Mouse (Mus musculus) spleen, adult 12 weeks (tissue): ENCODE data around the gene Sbf2.

ENCODE experiments used
- DNase-seq: peaks from one replicate; pipeline ENCODE4 v3.0.0; 2022; ENCODE audit warnings: low spot score

Gene Sbf2

DNA sequence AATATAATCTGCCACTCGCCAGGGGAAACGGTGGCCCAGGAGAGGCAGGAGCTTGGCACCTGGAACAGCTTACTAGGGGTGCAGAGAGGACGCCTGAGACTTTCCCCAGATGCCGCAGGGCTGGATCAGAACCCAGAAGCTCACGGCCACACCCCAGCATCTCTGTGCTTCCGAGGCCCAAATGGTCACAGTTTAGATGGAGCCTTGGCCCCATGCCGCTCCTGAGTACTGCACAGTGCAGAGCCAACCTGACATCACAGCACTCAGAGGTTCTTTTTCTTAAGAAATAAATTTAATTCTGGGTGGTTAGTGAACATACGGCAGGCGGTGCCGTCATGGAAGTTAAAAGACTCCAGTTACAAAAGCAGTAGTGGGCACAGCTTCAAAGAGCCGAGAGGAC is 307.0 kb downstream of the Sbf2 start:
- no peak for DNase-seq

DNA sequence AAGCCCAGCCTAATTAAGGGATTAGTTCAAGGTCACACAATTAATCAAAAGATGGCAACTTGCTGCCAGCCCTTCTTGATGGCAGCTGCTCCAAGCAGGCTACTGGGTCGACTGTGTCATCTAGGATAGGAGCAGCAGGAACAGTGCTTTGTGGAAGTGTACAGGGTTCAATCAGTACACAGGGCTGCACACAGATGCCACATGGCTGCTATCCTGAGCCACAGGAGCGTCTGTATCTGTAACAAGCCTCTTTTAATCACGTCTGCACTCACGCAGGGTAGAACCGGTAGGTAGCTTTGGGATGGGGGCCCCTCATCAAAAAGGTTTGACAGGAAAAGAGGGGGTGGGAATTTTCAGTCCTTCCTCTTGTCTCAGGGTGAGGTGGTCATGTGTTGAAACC is 308.4 kb downstream of the Sbf2 start:
- DNase-seq, result no peak

DNA sequence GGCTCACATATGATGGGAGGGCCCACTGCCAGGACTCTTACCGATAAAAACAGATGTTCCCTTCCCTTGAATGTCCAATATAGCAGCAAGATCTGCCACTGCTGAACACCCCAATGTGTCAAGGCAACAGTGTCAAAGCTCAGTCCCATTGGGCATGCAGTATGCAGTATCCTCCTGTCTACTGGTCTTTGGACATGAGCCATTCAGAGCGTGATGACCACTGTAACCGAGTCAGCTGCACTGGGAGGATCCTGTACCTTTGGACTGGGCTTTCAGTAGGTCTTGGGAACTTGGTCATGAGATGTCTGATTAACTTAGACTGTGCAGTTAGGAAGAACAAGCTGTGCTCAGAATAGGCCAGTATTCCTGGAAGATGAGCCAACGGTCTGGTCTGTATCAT is 309.2 kb downstream of the Sbf2 start:
- no peak for DNase-seq

DNA sequence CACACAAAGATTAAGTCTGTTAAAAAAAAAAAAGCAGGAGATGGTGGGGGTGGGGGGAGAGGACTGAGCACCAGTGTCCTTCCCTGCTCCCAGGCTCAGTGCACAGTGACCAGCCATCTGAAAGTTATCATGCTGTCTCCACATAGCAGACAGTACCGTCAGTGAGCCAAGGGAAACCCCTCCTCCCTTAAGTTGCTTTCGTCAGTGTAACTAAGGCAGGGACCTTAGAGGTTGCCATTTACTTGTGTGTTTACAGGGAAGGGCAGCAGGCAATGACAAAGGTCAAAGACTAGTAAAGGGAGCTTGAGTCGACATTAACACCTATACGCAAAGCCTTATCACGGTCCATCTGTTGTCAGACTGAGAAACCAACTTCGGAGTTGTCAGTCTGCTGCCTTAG is 311.8 kb downstream of the Sbf2 start:
- no peak for DNase-seq

DNA sequence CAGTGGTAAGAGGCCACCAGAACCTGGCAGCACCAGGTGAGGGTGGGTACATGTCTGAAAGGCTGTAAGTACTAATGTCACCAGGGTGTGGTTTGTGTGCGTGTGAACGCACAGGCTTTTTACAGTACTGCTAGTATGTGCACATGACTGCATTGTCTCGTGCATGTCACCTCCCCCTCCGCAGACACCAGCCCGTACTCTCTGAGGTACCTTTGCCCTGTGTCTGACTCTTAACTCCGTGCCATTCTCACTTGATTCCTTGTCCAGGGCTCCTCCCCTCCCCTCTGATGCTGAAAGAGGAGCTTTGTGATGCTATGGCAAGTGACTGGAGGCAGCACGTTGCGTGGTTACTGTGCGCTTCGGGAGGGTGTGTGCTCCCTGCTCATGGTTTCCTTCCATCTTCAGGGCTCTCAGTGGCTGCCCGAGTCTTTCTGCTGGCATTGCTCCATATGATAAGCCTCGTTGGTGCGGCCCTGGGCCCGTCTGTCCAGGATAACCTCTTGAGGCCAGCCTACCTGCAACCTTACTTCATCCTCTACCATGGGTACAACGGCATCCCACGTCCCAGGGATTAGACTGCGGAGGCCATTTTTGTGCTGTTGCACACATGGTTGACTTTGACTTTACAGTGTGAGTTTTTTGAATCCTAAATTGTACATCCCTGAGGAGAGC is 315.8 kb downstream of the Sbf2 start:
- DNase-seq, result no peak

DNA sequence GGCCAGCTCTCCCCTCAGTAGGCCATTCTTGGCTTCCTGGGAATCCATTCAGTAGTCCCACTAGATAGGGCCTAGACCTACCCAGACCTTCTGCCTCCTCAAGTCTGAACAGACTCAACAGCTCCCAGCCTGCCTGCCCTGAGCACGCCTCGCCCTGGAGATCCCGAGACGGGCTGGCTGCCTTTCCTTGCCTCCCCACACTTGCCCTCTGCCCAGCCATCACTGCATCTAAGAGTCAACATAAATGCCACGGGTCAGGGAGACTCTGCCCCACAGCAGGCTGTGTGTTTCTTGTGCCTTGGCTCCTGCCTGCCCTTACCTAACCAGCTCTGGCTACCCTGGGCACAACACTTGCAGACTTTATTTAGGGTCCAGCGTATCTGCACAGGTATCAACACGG is 316.6 kb downstream of the Sbf2 start:
- DNase-seq, result no peak

DNA sequence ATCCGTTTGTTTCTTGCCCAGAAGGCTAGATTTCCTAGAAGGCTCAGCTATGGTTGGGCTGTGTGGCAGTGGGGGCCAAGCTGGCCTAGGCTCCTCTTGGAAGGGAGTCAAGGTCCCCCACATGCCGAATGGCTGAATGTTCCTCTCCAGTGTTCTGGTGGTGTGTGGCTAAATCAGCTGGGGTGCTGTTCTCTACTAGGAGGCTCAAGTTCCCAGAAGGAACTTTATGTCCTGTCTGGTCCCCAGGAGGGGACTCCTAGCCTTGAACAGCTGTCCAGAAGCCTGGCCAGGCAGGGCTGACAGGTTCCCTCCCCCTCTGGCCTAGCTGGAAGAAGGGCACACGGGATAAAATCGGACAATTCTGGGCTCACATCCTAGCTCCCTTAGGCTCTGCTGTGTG is 317.1 kb downstream of the Sbf2 start:
- DNase-seq, result no peak

DNA sequence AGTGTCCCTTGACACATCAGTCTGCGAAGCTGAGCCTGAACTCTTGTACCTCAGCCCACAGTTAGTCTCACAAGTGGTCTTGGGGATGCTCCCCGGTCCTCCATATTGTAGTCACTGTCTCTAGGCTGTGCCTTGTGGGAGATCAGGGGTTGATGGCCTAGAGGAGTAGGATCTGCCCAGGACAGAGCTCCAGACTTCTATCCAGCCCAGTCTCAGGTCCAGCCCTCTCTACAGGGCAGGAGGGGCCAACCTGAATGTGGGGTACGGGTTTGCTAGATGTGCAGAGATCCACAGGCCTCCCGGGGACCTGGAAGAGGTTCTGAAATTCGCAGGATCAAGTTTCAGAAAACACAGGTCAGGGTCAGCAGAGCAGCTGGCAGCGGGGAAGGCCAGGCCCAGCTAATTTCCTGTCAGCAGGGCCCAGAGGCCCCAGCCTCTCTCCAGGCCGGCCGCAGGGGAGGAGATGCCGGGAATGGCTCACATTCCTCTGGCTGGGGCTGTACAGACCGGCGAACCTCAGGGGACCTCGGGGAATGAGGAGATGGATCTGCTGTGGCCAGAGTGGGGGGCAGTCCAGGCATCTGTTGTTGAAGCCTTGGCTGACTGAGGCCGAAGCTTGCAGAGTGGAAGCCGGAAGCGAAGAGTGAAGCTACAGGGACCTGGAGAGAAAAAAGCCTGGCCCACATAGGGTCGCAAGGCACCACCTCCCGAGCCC is 317.7 kb downstream of the Sbf2 start:
- DNase-seq, result no peak

DNA sequence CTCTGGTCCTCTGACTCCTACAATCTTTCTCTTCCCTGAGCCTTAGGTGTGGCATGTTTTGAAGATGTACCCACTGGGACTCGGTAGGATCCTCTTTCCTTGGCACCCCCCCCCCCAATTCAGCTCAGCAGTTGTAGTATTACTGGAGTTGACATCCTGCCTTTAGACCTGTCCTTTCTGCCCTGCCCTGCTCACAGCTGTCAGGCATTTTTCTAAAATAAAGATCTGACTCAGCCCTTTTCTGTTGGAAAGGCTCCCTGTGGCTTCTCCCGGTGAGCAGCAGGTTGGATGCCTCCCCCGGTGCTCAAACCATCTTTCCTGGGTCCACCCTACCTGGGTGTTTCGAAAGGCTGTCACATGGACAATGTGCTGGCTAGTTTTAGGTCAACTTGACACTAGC is 325.1 kb downstream of the Sbf2 start:
- DNase-seq, result no peak

DNA sequence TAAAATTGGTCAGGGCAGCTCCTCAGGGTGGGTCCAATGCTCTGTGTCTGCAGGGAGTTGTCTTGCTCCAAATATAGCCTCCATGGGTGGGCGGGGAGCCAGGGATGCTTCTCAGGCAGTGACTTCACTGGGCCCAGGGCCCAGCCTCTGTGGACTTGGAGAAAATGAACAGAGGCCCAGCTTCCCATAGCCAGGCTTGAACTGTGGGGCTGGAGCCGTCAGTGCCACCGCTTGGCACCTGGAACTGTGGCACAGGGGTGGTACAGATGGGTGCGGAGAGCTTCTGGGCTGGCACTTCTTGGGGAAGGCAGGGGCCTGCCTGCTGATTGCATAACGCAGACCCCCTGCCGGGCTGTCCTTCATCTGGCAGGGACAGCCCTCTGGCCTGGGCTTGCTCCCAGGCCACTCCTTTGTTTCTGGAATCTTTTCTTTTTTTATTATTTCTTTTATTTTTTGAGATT is 326.0 kb downstream of the Sbf2 start:
- DNase-seq, result no peak

DNA sequence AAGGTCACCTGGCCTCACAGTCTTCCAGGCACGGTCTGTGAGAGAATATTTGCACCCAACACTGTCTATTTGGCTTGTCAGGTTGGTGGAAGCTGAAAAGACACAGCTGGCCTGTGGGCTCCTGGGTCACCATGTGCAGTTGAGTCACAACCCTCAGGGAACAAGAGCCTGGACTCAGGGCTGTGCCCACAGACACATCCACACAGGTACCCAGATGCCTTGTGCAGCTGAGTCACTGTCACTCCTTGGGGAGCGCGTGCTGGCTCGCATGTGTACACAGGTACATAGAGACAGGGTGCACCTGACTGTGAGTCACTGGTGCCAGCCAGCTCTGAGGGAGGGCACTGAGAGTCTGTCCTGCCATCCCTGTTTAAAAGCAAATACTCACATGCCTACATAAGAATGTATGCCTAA is 326.5 kb downstream of the Sbf2 start:
- no peak for DNase-seq

DNA sequence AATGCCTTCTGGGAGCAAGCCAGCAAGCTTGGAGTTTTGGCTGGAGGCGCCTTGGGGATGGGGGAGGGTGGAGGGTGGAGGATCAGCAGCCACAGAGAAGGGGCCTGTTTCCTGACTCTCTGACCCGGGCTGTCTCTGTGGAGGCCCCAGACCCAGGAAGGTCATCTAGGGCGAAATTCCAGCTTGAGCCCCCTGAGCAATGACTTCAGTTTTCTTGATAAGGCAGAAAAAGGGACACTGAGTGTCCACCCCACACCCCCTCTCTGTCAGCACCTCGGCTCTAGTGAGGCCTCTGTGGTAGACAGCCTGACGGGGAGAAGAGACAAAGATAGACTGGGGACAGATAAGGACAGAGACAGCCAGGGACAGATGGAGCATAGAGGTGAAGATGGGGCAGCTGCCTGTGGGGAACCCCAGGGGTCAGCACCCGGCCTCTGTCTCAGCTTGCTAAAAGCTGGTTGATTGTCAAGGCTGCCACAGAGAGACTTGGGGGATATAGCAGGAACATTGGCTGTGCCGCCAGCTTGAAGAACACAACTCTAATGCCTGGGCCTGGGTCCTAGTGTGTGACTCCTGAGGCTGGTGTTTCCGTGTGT is 327.1 kb downstream of the Sbf2 start:
- DNase-seq, result no peak

DNA sequence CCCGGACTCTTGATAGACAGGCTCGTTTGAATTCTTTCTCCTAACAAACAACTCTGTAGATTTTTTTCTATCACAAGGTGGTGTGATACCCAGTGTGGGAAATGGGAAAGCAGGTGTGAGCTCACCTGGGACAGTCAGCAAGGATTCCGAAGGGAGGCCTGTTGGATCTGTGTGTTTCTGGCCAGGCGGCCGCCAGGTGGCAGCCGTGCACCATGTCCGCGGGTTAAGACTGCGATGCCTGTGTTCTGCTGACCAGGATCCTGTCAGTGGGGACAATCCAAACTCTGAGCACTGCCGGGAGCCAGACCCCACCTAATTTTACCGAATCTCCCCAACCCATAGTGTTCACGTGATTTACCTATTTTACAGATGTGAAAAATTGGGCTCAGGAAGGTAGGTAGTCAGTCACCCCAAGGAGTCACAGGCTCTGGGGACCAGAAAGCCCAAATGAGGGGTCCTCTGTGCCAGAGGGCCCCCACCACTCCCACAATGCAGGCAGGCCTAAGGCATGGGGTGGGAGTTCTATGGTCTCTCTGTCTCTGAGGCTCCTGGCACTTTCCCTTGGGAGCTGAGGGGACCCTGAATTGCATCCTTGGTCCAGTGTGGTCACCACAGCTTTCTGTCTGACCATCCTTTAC is 327.8 kb downstream of the Sbf2 start:
- peak; percentile 56 for DNase-seq

DNA sequence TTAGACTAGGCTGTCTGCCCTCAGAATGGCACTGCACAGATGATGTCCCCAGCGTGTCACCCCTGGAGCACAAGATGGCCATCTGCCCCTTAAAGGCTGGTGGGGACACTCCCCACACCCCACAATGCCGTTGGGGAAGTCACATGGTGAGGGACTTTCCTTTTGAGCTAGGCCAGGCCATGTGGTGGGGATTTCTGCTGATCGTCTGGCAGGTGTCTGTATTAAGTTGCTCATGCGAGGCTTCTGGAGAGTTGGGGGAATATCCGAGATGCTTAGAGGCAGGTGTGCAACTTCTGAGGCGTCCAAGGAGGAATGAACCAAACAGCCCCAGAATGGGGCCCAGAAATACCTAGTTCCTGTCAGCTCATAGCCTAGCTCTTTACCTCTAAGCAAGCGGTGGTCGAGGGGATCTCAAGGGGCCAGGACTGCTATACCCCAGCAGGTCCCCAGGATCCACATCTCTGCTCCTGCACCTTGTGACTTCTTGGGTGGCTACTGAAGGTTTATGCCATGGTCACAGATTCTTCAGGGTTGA is 328.5 kb downstream of the Sbf2 start:
- DNase-seq, result peak; percentile 46

DNA sequence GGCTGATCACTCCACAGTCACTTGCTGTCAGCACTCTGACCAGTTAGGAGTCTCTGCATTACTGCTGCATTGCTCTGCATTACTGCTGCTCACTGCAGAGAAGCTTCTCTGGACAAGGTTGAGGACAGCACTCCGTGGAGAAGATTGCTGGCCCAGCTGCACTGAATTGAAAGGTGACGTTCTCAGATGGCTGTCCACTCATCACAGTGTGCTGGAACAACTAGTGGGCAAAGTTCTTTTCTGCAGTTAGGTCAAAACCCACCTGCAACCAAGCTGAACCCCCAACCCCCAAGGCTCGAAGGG is 328.9 kb downstream of the Sbf2 start:
- DNase-seq, result no peak

DNA sequence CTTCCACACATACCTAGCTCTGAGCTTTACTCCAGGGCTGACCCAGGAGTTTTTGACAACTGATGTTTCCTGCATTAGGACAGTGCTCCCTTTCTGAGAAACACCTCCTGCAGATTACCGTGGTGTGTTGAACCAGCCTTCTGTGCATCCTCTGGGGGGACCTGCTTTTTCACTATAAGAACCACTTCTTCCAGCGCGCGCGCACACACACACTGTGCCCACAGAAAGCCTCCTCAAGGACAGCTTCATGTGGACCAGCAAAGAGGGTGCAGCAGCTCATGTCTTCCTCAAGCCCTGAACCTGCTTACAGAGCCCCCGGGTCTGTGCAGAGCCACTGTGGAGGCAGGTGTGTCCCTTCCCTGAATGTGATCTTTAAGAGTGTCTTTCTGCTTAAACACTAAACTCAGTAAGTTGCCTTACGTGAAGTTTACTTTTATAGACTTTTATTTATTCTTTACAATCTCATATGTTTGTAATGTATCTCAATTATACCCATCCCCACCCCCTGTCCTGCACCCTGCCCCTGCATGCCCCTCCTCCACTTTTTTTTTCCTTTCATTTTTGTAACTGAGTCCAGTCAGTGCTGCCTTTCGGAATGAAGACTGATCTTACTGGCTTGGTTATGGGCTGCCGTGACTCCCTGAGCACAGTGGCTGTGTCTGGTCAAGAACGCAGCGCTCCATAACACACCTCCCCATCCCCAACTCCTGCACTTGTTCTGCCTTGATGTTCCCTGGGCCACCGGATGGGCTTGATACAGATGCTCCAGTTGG is 329.5 kb downstream of the Sbf2 start:
- DNase-seq, result no peak

DNA sequence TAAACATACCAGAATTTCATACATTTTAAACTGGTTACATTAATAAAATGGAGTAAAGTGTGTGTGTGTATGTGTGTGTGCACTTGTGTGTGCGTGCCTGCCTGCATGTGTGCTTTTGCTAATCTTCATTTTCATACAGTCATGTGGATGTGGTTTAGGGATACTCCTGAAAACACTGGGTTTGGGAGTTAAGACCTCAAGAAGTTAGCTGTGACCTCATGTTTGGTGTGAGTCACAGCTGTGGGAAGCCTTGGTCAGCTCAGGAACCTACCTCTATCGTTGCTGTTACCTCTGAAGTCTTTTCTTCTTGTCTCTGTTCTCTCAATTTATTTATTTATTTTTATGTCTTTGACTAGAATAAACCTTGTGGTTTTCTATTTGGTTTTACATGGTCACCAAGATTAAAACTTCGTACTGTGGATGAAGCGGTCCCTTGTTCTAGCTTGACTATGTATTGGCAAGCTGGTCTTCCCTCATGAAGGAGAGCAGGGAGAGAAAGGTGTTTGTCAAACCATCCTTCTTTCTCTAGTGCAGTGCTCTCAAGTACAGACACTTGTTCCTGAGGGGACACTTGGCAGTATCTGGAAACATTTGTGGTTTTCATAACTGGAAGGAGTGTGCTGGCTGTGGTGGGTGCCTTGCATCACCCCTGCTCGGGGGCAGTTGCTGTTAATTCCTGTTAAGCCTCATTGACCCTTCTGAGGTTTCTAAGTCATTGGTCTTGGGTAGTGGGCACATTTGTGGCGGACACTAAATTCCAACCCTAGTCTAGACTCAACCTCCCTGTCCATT is 331.0 kb downstream of the Sbf2 start:
- DNase-seq, result no peak

DNA sequence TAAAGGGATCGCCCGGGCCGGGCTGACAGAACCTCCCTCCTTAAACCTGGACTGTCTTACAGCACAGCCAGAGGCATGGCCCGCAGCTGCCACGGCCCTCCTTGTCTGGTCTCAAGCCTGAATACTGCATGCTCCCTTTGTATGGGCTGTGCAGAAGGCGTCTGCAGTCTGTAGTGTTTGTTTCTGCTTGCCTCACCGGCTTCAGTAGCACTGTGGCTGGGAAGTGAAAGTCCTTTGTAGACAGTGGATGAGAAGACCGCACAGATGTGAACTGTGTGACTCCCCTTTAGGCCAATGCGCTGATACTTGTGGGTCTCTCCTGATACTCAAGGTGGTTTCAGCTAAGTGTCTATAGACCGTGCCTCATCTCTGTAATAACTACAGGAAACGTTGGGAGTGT is 331.9 kb downstream of the Sbf2 start:
- DNase-seq, result no peak

DNA sequence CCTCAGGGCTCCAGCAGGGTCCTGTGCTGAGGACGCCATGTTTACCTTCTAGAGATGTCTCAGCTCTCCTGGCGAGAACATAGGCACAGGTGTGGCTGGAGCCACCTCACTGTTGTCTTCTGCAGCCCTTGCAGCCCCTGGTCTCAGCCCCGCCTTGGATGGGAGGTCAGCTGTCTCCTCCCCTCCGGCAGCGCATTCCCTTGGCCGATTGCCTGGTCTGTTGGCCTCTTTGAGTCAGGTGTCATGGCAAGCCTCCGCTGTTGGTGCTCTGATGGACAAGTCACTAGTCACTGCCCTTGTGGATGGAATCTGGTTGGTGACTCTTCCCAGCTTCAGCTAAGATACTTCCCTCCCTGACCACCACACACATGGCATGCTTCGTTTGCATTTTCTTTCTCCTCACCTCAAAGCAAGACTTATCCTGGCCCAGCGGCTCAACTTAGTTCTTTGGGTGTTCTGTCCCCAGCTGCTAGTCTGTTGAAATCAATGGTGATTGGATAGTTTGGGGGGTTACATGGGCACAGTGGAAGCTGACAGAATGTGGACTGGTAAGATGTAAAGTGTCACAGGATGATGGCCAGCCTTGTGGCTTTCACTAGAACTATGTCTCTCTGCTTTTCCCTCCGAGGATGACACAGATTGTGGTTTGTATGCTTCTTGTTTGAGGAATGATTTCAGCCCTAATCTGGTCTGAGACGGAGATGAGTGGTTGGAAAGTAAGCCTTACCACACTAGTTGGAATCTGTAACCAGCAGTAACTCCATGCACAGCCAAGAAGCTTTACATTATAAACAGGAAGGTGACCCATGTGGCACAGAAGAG is 333.1 kb downstream of the Sbf2 start:
- DNase-seq, result no peak

DNA sequence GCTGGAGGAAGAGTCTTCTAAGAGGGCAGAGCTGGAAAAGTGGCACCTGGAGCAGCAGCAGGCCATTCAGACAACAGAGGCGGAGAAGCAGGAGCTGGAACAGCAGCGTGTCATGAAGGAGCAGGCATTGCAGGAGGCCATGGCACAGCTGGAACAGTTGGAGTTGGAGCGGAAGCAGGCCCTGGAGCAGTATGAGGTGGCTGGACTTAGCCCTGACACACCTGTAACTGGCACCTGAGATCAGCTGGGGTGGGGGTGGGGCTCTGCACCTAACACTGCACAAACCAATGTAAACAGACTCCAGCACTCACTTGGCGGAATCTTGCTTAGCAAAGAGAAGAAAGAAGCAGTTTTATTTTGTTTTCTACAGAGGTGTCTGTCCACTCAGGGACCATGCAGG is 335.5 kb downstream of the Sbf2 start:
- DNase-seq, result no peak
